ENCODE assay signal across 8 mouse cellular contexts in genomic region chr11:50024445-50024832, GRCm38 (mm10). TPM values are rescaled to one million over a fixed set of nuclear protein-coding genes. Genes with fewer than 3 reads are reported as not detected.
DNase-seq lines count a peak whose midpoint lies in the region; ATAC-seq and TF ChIP-seq lines count a peak whose summit lies in the region.

No protein-coding gene starts in this region.

- TF ChIP-seq CTCF in heart, postnatal 0 days (IDR thresholded peaks at IDR 0.05; ENCODE audit: low read depth) = no peak

- no peaks in the 10 kb centered on the region for H3K36me3 ChIP-seq in heart, postnatal 0 days (replicated peaks; ENCODE audit: control insufficient read depth, insufficient read depth, low read length)
- H3K36me3 ChIP-seq in hindbrain, embryonic 14.5 days (replicated peaks; ENCODE audit: control insufficient read depth, insufficient read depth) = no peaks in the 10 kb centered on the region
- no peaks in the 10 kb centered on the region for H3K36me3 ChIP-seq in midbrain, embryonic 14.5 days (ENCODE audit: control insufficient read depth, insufficient read depth, low read length)

- peak overlapping the region; percentile 98 for H3K4me3 ChIP-seq in heart, postnatal 0 days (ENCODE audit: low read depth, low read length)
- H3K4me3 ChIP-seq in brown adipose tissue, adult 24 weeks (ENCODE audit: insufficient read depth, low read depth, low read length) = peak overlapping the region; percentile 77; the same call in 1 of the 2 replicates
- peak overlapping the region; percentile 68 for H3K4me3 ChIP-seq in hindbrain, embryonic 14.5 days (replicated peaks; ENCODE audit: low read length)
- peak overlapping the region; percentile 98 for H3K4me3 ChIP-seq in midbrain, embryonic 14.5 days (replicated peaks; ENCODE audit: low read depth, low read length)

- no peak for ATAC-seq in heart, postnatal 0 days (ENCODE audit: insufficient read depth, low read depth)
- peak; percentile 10; the same call in 1 of the 2 replicates for ATAC-seq in hindbrain, embryonic 14.5 days (ENCODE audit: low FRiP score)
- ATAC-seq in midbrain, embryonic 14.5 days (ENCODE audit: low FRiP score, low TSS enrichment) = peak; percentile 3; the same call in 1 of the 2 replicates

- 0 out of 2 replicates have a peak, but pooled peaks cover 7% of the 10 kb centered on the region for H3K4me1 ChIP-seq in heart, postnatal 0 days (ENCODE audit: control insufficient read depth, insufficient read depth)
- peaks cover 6% of the 10 kb centered on the region for H3K4me1 ChIP-seq in brown adipose tissue, adult 24 weeks (ENCODE audit: control insufficient read depth, insufficient read depth, insufficient read length, low read length)
- peaks cover 31% of the 10 kb centered on the region for H3K4me1 ChIP-seq in hindbrain, embryonic 14.5 days (replicated peaks; ENCODE audit: control insufficient read depth, insufficient read depth, low read length)
- peaks cover 28% of the 10 kb centered on the region for H3K4me1 ChIP-seq in midbrain, embryonic 14.5 days (ENCODE audit: control insufficient read depth, insufficient read depth, low read length)

- TF ChIP-seq EP300 in heart, postnatal 0 days (IDR thresholded peaks at IDR 0.05; ENCODE audit: low read depth) = no peak

- H3K9me3 ChIP-seq in heart, postnatal 0 days (replicated peaks; ENCODE audit: control insufficient read depth, low read length) = no peaks in the 10 kb centered on the region
- H3K9me3 ChIP-seq in hindbrain, embryonic 14.5 days (ENCODE audit: control insufficient read depth, low read length) = no peaks in the 10 kb centered on the region
- no peaks in the 10 kb centered on the region for H3K9me3 ChIP-seq in midbrain, embryonic 14.5 days (ENCODE audit: control insufficient read depth, low read length)

- 49% methylated on average over 6 of the region's 6 CpGs for WGBS in heart, postnatal 0 days
- WGBS in hindbrain, embryonic 14.5 days = 58% methylated on average over 6 of the region's 6 CpGs
- WGBS in midbrain, embryonic 14.5 days = 62% methylated on average over 6 of the region's 6 CpGs

- H3K4me2 ChIP-seq in heart, postnatal 0 days (ENCODE audit: low read depth, low read length) = peak overlapping the region; percentile 100
- peak overlapping the region; percentile 76 for H3K4me2 ChIP-seq in hindbrain, embryonic 14.5 days (replicated peaks)
- H3K4me2 ChIP-seq in midbrain, embryonic 14.5 days (ENCODE audit: low read length) = peak overlapping the region; percentile 74

- H3K27me3 ChIP-seq in heart, postnatal 0 days (ENCODE audit: control insufficient read depth, insufficient read depth, low read length) = no peaks in the 10 kb centered on the region
- H3K27me3 ChIP-seq in hindbrain, embryonic 14.5 days (ENCODE audit: control insufficient read depth, insufficient read depth, low read length) = no peaks in the 10 kb centered on the region
- no peaks in the 10 kb centered on the region for H3K27me3 ChIP-seq in midbrain, embryonic 14.5 days (ENCODE audit: control insufficient read depth, insufficient read depth, low read length)

- H3K27ac ChIP-seq in heart, postnatal 0 days (ENCODE audit: low read depth) = no peak overlapping the region; the same call in 1 of the 2 replicates
- no peak overlapping the region for H3K27ac ChIP-seq in brown adipose tissue, adult 24 weeks (replicated peaks; ENCODE audit: low read depth, low read length)
- peak overlapping the region; percentile 98; the same call in 1 of the 2 replicates for H3K27ac ChIP-seq in hindbrain, embryonic 14.5 days
- peak overlapping the region; percentile 99 for H3K27ac ChIP-seq in midbrain, embryonic 14.5 days (replicated peaks; ENCODE audit: low read depth, low read length)

- H3K9ac ChIP-seq in heart, postnatal 0 days (replicated peaks; ENCODE audit: low read depth, low read length) = no peak overlapping the region
- peak overlapping the region; percentile 96; the same call in 1 of the 2 replicates for H3K9ac ChIP-seq in hindbrain, embryonic 14.5 days
- peak overlapping the region; percentile 99 for H3K9ac ChIP-seq in midbrain, embryonic 14.5 days (replicated peaks; ENCODE audit: low read length)

- DNase-seq in heart, postnatal 0 days (ENCODE audit: low spot score) = no peak
- no peak for DNase-seq in heart, adult 11 months
- no peak for DNase-seq in hindbrain, embryonic 14.5 days (ENCODE audit: low spot score)
- DNase-seq in midbrain, embryonic 14.5 days = no peak
- DNase-seq in right cerebral cortex, postnatal 4 days = no peak
- no peak for DNase-seq in retina, postnatal 1 day
- DNase-seq in adipocyte (ENCODE audit: low spot score) = no peak

RNA-seq across cellular contexts. Expression of gene Rnf130, which starts 0.7 kb away (rescaled TPM):
- 32.7 and 47.6 TPM in 2 replicates for total RNA-seq in heart, postnatal 0 days (2014; rRNA removed; ENCODE audit: low replicate concordance)
- polyA plus RNA-seq in heart, postnatal 0 days (2015; fragmentation: Nextera tagmentation; extraction: Ambion mirVana) = 42.3 and 46.1 TPM in 2 replicates
- polyA plus RNA-seq in brown adipose tissue, adult 24 weeks (2012; ENCODE audit: insufficient read depth, insufficient read length, missing spikeins) = 78.5 and 97.9 TPM in 2 replicates
- polyA plus RNA-seq in hindbrain, embryonic 14.5 days (2014; fragmentation: Nextera tagmentation; extraction: Ambion mirVana) = 72.0 and 78.1 TPM in 2 replicates
- polyA plus RNA-seq in midbrain, embryonic 14.5 days (2014; fragmentation: Nextera tagmentation; extraction: Ambion mirVana) = 72.5 and 74.9 TPM in 2 replicates

Comparison
In these comparisons a context has a peak if more than half of its experiments do, and no peak if none do; other contexts are left out.
1. H3K27ac ChIP-seq: peak in hindbrain, embryonic 14.5 days (single experiment) and midbrain, embryonic 14.5 days (single experiment); none in heart, postnatal 0 days (single experiment) and brown adipose tissue, adult 24 weeks (single experiment).
2. Peak in every context shown above with its lines, with median percentiles within 50 percentile points of each other: H3K4me2 ChIP-seq and H3K4me3 ChIP-seq.